Mouse (Mus musculus): ENCODE data around the gene A730015C16Rik. TPM values are rescaled to one million over a fixed set of nuclear protein-coding genes. Genes with fewer than 3 reads are reported as not detected.

The A730015C16Rik gene
- polyA plus RNA-seq, 1 experiment from 2014 or later: 2.2 TPM

GRCm38 (mm10) chr4:108825677-108826076 is 22.7 kb downstream of the A730015C16Rik start:
- no peak overlapping the region for H3K4me2 ChIP-seq (replicated peaks)
- ATAC-seq (ENCODE audit: low FRiP score, low read depth): no peak
- peaks cover 68% of the 10 kb centered on the region for H3K36me3 ChIP-seq
- no peaks in the 10 kb centered on the region for H3K27me3 ChIP-seq (replicated peaks)
- WGBS: 95% methylated on average over 3 of the region's 3 CpGs
- no peak overlapping the region for H3K27ac ChIP-seq
- no peaks in the 10 kb centered on the region for H3K9me3 ChIP-seq
- no peak overlapping the region for H3K9ac ChIP-seq
- no peaks in the 10 kb centered on the region for H3K4me1 ChIP-seq
- H3K4me3 ChIP-seq: no peak overlapping the region

DNA sequence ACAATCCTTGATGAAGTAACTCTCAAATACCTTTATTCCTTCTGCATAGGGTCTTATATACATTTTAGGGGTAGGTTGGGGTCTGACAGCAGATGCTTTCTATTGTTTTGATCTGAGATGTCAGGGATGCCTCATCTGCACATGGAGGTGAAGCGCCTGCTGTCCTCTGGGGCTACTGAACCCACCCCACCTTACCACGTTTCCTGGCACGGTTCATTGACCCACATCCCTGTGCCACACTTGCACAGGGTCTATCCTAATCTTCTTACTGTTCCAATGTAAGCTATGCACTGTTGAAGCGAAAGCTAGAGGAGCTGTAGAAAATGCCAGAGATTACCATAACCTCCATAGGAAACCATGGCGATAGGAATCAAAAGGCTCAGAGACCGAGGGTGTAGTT is 36.9 kb downstream of the A730015C16Rik start:
- H3K4me1 ChIP-seq: no peaks in the 10 kb centered on the region
- no peak overlapping the region for H3K9ac ChIP-seq
- WGBS: 66% methylated on average over 6 of the region's 6 CpGs
- H3K27ac ChIP-seq: no peak overlapping the region
- no peaks in the 10 kb centered on the region for H3K9me3 ChIP-seq
- ATAC-seq (ENCODE audit: low FRiP score, low read depth): no peak
- H3K36me3 ChIP-seq: peaks cover 12% of the 10 kb centered on the region
- H3K27me3 ChIP-seq (replicated peaks): no peaks in the 10 kb centered on the region
- no peak overlapping the region for H3K4me3 ChIP-seq
- H3K4me2 ChIP-seq (replicated peaks): no peak overlapping the region

- Histone ChIP-seq H3K27ac (no peak overlapping the region), H3K9ac (no peak overlapping the region), H3K36me3 (peaks cover 12% of the 10 kb centered on the region), H3K4me3 (no peak overlapping the region), H3K4me2 (replicated peaks) (no peak overlapping the region), H3K9me3 (no peaks in the 10 kb centered on the region), H3K27me3 (replicated peaks) (no peaks in the 10 kb centered on the region), H3K4me1 (no peaks in the 10 kb centered on the region)
- ATAC-seq (ENCODE audit: low FRiP score, low read depth): no peak
- WGBS: 73% methylated on average over 4 of the region's 4 CpGs
Measured at GRCm38 (mm10) chr4:108811142-108811541, 37.3 kb downstream of the A730015C16Rik start.

DNA sequence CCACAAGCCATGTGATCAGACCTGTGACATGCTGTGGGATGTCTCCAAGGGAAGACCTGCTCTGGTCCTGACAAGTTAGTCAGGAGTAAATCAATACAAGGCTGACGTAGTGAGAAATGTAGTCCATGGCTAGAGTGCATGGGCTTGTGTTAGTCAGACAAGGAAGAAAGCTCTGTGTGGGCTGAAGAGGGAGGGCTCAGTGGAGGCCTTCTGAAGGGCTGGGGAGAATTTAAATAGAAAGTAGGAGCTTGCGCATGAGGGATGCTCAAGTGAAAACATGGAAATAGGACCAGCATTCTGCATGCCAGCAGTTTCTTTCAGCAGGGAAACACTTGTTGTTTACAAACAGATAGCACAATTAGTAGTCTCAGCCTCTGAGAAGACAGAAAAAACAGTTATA is 44.9 kb downstream of the A730015C16Rik start:
- Histone ChIP-seq H3K9me3 (no peaks in the 10 kb centered on the region), H3K9ac (no peak overlapping the region), H3K4me1 (no peaks in the 10 kb centered on the region), H3K4me2 (replicated peaks) (no peak overlapping the region), H3K4me3 (no peak overlapping the region), H3K27me3 (replicated peaks) (no peaks in the 10 kb centered on the region), H3K27ac (no peak overlapping the region), H3K36me3 (no peaks in the 10 kb centered on the region)
- WGBS: 91% methylated on average over 2 of the region's 2 CpGs
- no peak for ATAC-seq (ENCODE audit: low FRiP score, low read depth)

DNA sequence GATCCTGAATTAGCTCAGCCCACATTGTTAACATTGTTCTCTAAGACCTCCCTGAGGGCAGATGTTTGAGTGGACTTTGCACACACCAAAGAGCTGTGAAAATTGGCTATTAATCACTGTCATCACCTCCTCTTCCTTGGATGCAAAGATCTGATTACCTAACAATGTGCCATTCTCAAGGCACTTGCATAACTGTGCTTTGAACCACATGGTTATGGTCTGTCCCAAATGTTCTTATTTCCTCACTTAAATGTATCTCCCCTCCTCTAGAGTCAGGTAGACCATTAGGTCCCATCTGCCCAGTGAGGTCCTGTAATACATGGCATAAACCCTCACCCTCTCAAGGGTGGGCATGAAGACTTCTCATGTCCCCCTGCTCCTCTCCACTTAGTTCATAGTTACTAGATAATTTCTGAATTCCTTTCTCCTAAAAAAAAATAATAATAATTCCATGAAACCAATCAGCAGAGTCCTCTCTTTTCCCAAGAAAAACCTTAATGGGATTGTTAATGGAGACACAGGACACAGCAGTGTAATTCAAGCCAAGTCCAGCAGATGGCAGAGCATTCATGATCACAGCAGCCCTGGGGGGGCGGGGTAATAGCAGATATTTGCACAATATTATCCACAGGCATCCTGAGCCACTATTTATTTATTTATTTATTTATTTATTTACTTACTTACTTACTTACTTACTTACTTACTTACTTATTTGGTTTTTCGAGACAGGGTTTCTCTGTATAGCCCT is 50.2 kb downstream of the A730015C16Rik start:
- 57% methylated on average over 2 of the region's 2 CpGs for WGBS
- H3K9me3 ChIP-seq: no peaks in the 10 kb centered on the region
- no peak overlapping the region for H3K27ac ChIP-seq
- no peak for ATAC-seq (ENCODE audit: low FRiP score, low read depth)
- H3K4me1 ChIP-seq: no peaks in the 10 kb centered on the region
- no peaks in the 10 kb centered on the region for H3K36me3 ChIP-seq
- H3K4me3 ChIP-seq: no peak overlapping the region
- no peak overlapping the region for H3K9ac ChIP-seq
- no peak overlapping the region for H3K4me2 ChIP-seq (replicated peaks)
- no peaks in the 10 kb centered on the region for H3K27me3 ChIP-seq (replicated peaks)

Other genes starting within 250 kb of the A730015C16Rik start
- gene Cc2d1b, start 228.7 kb downstream of the A730015C16Rik start, polyA plus RNA-seq (2016; fragmentation: Nextera tagmentation; extraction: Ambion mirVana): 22.5 and 24.9 TPM in 2 replicates
- 1.8 and 2.7 TPM in 2 replicates for gene 3110021N24Rik, start 129.0 kb downstream of the A730015C16Rik start, polyA plus RNA-seq (2016; fragmentation: Nextera tagmentation; extraction: Ambion mirVana)
- gene Zfyve9, start 67.8 kb downstream of the A730015C16Rik start, polyA plus RNA-seq (2016; fragmentation: Nextera tagmentation; extraction: Ambion mirVana): 5.2 and 6.7 TPM in 2 replicates
- 219 and 237 TPM in 2 replicates for gene Btf3l4, start 15.0 kb downstream of the A730015C16Rik start, polyA plus RNA-seq (2016; fragmentation: Nextera tagmentation; extraction: Ambion mirVana)
- 93.5 and 96.7 TPM in 2 replicates for gene Txndc12, start 14.0 kb downstream of the A730015C16Rik start, polyA plus RNA-seq (2016; fragmentation: Nextera tagmentation; extraction: Ambion mirVana)
- gene Kti12, start 834 bp downstream of the A730015C16Rik start, polyA plus RNA-seq (2016; fragmentation: Nextera tagmentation; extraction: Ambion mirVana): 38.6 and 40.5 TPM in 2 replicates
- 38.0 and 39.0 TPM in 2 replicates for gene Rab3b, start 30.4 kb upstream of the A730015C16Rik start, polyA plus RNA-seq (2016; fragmentation: Nextera tagmentation; extraction: Ambion mirVana)
- 94.4 and 106 TPM in 2 replicates for gene Nrd1, start 152.0 kb upstream of the A730015C16Rik start, polyA plus RNA-seq (2016; fragmentation: Nextera tagmentation; extraction: Ambion mirVana)